Mouse (Mus musculus): ENCODE results near the gene Arrdc4. TPM values are rescaled to one million over a fixed set of nuclear protein-coding genes. Genes with fewer than 3 reads are reported as not detected.

Gene Arrdc4
- polyA plus RNA-seq, 1 experiment, result 6.4 TPM

DNA sequence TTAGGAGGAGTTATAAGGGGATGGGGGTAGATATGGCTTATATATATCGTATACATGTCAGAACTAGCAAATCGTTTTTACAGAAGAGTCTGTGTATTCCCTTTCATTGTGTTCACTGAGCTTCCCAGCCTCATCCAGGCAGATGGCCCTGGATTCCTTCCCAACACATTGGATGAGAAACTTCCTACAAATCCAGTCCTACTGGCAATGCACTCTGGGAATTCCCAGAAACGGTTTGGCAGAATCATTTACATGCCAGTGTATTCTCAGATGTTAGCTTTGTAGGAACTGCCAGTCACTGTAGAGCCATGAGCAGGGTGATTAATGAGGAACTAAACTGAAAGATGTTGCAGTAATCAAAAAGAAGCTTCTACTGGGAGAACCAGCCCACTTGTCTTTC lies 36.6 kb downstream of the Arrdc4 start:
- DNase-seq (ENCODE audit: extremely low spot score in 1 of 2, low spot score in 1 of 2), result peak in 1 of 2 experiments; percentile 16

DNA sequence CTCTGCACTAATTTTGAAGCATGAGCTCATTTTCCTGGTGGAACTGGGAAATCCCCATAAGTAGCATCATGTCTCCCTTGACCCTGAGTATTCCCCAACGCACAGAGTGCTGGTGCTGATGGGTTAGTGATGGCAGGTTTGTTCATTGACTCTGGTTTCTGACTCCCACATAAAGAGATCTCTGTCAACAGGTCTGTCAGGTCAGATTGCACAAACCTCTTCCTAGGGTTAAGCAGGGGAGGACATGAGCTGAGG lies 39.8 kb downstream of the Arrdc4 start:
- DNase-seq (ENCODE audit: extremely low spot score in 1 of 2, low spot score in 1 of 2), result no peak

- no peak for DNase-seq (ENCODE audit: extremely low spot score in 1 of 2, low spot score in 1 of 2)
These were observed 40.3 kb downstream of the Arrdc4 start for GRCm38 (mm10) chr7:68708563-68709318.

DNA sequence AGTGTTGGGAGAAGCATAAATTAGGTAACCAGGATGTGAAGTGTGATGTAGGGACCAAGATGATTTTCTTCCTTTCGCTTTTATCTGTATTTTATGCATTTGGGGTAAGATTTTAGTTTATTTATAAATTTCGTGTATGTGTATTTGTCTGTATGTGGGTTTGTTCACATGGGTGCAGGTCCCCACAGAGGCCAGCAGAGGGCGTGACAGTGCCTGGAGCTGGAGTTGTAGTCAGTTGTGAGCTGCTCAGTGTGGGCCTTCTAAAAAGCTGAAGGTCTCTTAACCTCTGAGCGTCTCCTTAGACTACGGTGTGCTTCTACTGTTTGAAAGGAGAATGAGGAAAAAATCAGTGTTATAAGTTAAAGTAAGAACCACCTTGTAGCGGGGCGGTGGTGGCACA lies 43.9 kb downstream of the Arrdc4 start:
- no peak for DNase-seq (ENCODE audit: extremely low spot score in 1 of 2, low spot score in 1 of 2)

GRCm38 (mm10) chr7:68697313-68697712 lies 51.7 kb downstream of the Arrdc4 start:
- DNase-seq (ENCODE audit: extremely low spot score in 1 of 2, low spot score in 1 of 2), result no peak

- no peak for DNase-seq (ENCODE audit: extremely low spot score in 1 of 2, low spot score in 1 of 2)
These were observed 52.1 kb downstream of the Arrdc4 start for GRCm38 (mm10) chr7:68696908-68697307.

- no peak for DNase-seq (ENCODE audit: extremely low spot score in 1 of 2, low spot score in 1 of 2)
These were observed 52.6 kb downstream of the Arrdc4 start for GRCm38 (mm10) chr7:68696446-68696845.

- DNase-seq (ENCODE audit: extremely low spot score in 1 of 2, low spot score in 1 of 2), result no peak
These were observed 56.3 kb downstream of the Arrdc4 start for GRCm38 (mm10) chr7:68692731-68693130.

DNA sequence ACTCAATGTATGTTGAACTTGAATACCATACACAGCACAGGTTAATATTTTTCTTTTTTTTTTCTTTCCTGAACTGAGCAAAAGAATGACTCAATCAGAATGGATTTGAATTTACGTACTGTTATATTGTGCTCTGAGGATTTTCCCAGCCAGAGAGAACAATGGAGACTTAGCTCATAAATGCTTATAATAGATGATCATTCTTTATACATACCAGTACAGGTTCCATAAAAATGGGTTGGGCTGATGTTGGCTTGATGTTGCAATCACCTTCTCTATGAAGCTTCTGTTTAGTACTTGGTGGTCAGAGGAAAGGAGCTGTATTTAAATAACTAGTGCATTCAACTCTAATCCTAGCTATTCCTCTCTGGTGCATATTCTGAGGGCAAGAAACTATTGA lies 57.6 kb downstream of the Arrdc4 start:
- no peak for DNase-seq (ENCODE audit: extremely low spot score in 1 of 2, low spot score in 1 of 2)

DNA sequence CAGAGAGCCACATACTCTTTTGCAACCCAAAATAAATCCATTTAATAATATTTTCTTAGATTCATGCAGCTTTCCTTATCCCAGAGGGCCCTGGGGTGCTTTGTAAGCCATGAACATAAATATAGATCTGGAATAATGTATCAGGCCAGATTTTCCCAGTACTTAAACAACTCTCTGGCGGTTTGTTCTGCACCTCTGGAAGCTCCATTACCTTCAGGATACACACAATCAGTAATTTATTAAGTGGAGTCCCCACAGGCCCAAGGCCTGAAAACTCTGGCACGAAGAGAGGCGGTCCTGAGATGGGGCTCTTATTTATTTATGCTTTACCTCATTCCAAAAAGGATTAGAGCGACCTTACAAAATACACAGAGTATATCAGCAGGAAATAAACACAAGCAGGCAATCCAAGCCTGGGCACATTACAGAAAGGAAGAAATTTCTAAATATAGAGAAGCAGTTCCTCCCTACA lies 61.9 kb downstream of the Arrdc4 start:
- no peak for DNase-seq (ENCODE audit: extremely low spot score in 1 of 2, low spot score in 1 of 2)
